Mouse (Mus musculus): ENCODE results near the gene Mrgprg.

DNA sequence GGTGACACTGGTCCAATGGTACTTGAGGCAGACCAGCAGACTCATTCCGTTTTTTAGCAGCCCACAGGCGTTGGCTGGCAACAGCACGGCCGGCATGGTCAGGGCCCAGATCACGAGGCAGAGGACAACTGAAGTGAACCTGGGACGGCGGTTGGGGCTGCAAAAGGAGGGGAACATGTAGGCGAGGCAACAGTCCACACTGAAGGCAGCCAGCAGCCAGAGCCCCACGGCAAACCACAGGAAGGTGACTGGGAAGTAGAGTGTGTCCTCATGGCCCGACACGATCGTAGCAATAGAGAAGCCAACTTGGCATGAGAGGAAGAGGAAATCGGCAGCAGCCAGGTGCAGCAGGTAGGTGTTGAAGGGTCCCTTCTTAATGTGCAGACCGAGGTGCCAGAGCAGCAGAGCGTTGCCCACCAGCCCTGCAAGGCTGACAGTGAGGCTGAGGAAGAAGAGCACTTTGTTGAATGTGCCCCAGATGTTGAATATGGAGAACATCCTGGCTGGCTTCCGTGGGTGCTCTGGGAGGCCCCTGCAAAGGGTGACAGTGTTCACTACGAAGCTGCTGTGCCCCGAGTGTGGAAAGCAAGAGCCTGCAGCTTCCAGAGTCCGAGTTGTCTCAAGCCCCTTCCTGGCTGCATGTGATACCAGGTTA is 1.8 kb downstream of the Mrgprg start:
- TF ChIP-seq CEBPB (IDR thresholded peaks at IDR 0.05; ENCODE audit: insufficient read depth, poor library complexity, severe bottlenecking) (no peak), POLR2A (IDR thresholded peaks at IDR 0.05; ENCODE audit: insufficient read length, low read depth) (no peak), MYOD1 (IDR thresholded peaks at IDR 0.05; ENCODE audit: control insufficient read depth in 1 of 3, insufficient read length in 2 of 3, low read depth in 2 of 3) (no peak), POLR2AphosphoS2 (IDR thresholded peaks at IDR 0.05; ENCODE audit: insufficient read length, low read depth) (no peak), MAX (IDR thresholded peaks at IDR 0.05; ENCODE audit: low read depth) (no peak), TCF12 (IDR thresholded peaks at IDR 0.05; ENCODE audit: insufficient read depth, poor library complexity, severe bottlenecking) (no peak), REST (IDR thresholded peaks at IDR 0.05; ENCODE audit: insufficient read depth, insufficient read length) (no peak), SRF (IDR thresholded peaks at IDR 0.05; ENCODE audit: control insufficient read depth, insufficient read length, low read depth) (no peak), USF1 (IDR thresholded peaks at IDR 0.05; ENCODE audit: low read depth) (no peak), TCF3 (IDR thresholded peaks at IDR 0.05; ENCODE audit: insufficient read length, low read depth) (no peak)
